Mouse (Mus musculus): Measurements from ENCODE around the gene Reep6.

GRCm38 (mm10) chr10:80371411-80371966, 41.7 kb downstream of the Reep6 start:
- TF ChIP-seq POLR2A (IDR thresholded peaks at IDR 0.05; ENCODE audit: extremely low read depth, insufficient read depth, low read length) (no peak), CTCF (IDR thresholded peaks at IDR 0.05; ENCODE audit: low read depth, low read length) (no peak)

All from liver, adult 2 months (tissue).